Mouse (Mus musculus) B cell, adult 2 months (primary cell): Measurements from ENCODE around the gene Rbm4.

Experiments
- DNase-seq, 2 experiments: peaks; one replicate each; pipeline ENCODE4 v3.0.0; 2022

Gene Rbm4

GRCm38 (mm10) chr19:4793831-4794422 lies at the start of gene Rbm4:
Rbm4 (minus strand) TSS chr19:4793901.
- DNase-seq = peak; percentile 90 to 94

- no peak for DNase-seq
Measured at GRCm38 (mm10) chr19:4842611-4843010, 48.9 kb upstream of the Rbm4 start.

- no peak for DNase-seq
Measured at GRCm38 (mm10) chr19:4840848-4841247, 47.1 kb upstream of the Rbm4 start.

GRCm38 (mm10) chr19:4839149-4839548 lies 45.4 kb upstream of the Rbm4 start, which contains the start of the genes Ccs and Ccdc87:
Ccs (minus strand) TSS chr19:4839332.
Ccdc87 (plus strand) TSS chr19:4839366.
- peak; percentile 88 to 89 for DNase-seq

GRCm38 (mm10) chr19:4838526-4839140 lies 44.9 kb upstream of the Rbm4 start:
- DNase-seq = no peak

- no peak for DNase-seq
Measured at GRCm38 (mm10) chr19:4837049-4837448, 43.3 kb upstream of the Rbm4 start.

- DNase-seq = no peak
Measured at GRCm38 (mm10) chr19:4836096-4836495, 42.4 kb upstream of the Rbm4 start.

GRCm38 (mm10) chr19:4833977-4834376 lies 40.3 kb upstream of the Rbm4 start:
- DNase-seq = no peak

- DNase-seq = no peak
Measured at GRCm38 (mm10) chr19:4829156-4829555, 35.5 kb upstream of the Rbm4 start.

GRCm38 (mm10) chr19:4828444-4829114 lies 34.9 kb upstream of the Rbm4 start:
- DNase-seq = no peak

- DNase-seq = no peak
Measured at GRCm38 (mm10) chr19:4820678-4821303, 27.1 kb upstream of the Rbm4 start.

GRCm38 (mm10) chr19:4817182-4817835 lies 23.6 kb upstream of the Rbm4 start:
- no peak for DNase-seq

- DNase-seq = peak; percentile 53 to 59
Measured at GRCm38 (mm10) chr19:4813015-4813414, 19.3 kb upstream of the Rbm4 start.

- peak; percentile 33 to 35 for DNase-seq
Measured at GRCm38 (mm10) chr19:4812334-4812949, 18.7 kb upstream of the Rbm4 start.

- DNase-seq = no peak
Measured at GRCm38 (mm10) chr19:4811909-4812242, 18.2 kb upstream of the Rbm4 start.

- peak; percentile 95 to 96 for DNase-seq
Measured at GRCm38 (mm10) chr19:4811063-4811908, 17.6 kb upstream of the Rbm4 start, which contains the start of the genes Gm21992 and Rbm14. Gm21992 (minus strand) TSS chr19:4811612. Rbm14 (minus strand) TSS chr19:4811634.

- no peak for DNase-seq
Measured at GRCm38 (mm10) chr19:4810746-4811062, 17.0 kb upstream of the Rbm4 start.

- no peak for DNase-seq
Measured at GRCm38 (mm10) chr19:4810309-4810708, 16.6 kb upstream of the Rbm4 start.

GRCm38 (mm10) chr19:4803283-4803682 lies 9.6 kb upstream of the Rbm4 start:
- no peak for DNase-seq

GRCm38 (mm10) chr19:4802691-4803091 lies 9.0 kb upstream of the Rbm4 start:
- DNase-seq = no peak

GRCm38 (mm10) chr19:4799083-4799482 lies 5.4 kb upstream of the Rbm4 start:
- no peak for DNase-seq

GRCm38 (mm10) chr19:4797846-4798245 lies 4.1 kb upstream of the Rbm4 start:
- no peak for DNase-seq
